Mouse (Mus musculus) embryonic fibroblast, embryonic 13.5 days (primary cell): ENCODE data around the gene Dlk2. TPM values are rescaled to one million over a fixed set of nuclear protein-coding genes. Genes with fewer than 3 reads are reported as not detected.
A peak's percentile ranks its signal among the peaks of the same experiment; 100 is the strongest.

Source experiments
- H3K27ac ChIP-seq: 2 replicates; pipeline ENCODE4 v1.5.1; 2012; ENCODE audit warnings: low read length, control low read depth, inconsistent platforms; ENCODE audit not compliant: insufficient read depth
- H3K4me1 ChIP-seq: 2 replicates; pipeline ENCODE4 v1.6.1; 2011; ENCODE audit warnings: low read length; ENCODE audit not compliant: control insufficient read depth, insufficient read depth
- H3K4me3 ChIP-seq: 2 replicates; pipeline ENCODE4 v1.5.1; 2011; ENCODE audit warnings: mild to moderate bottlenecking, control low read depth, low read length; ENCODE audit not compliant: insufficient read depth
- CTCF ChIP-seq: IDR thresholded peaks from 2 replicates; pipeline ENCODE4 v1.5.1; 2011; ENCODE audit warnings: mild to moderate bottlenecking, control low read depth, low read length, moderate library complexity, borderline replicate concordance; ENCODE audit not compliant: insufficient read depth
- POLR2A ChIP-seq: IDR thresholded peaks from 2 replicates; pipeline ENCODE4 v1.6.1; 2011; ENCODE audit warnings: low read depth, mild to moderate bottlenecking, control low read depth, low read length, moderate library complexity
- polyA plus RNA-seq: library from polyadenylated mRNA; stranded (reverse); fragments of >200 nt; gene quantifications from 2 replicates; pipeline ENCODE4 v1.2.4, GENCODE M21; 2011; ENCODE audit warnings: low read depth; ENCODE audit not compliant: missing spikeins, insufficient read length

Dlk2 gene
- polyA plus RNA-seq, 1 experiment: 2.6 TPM

DNA sequence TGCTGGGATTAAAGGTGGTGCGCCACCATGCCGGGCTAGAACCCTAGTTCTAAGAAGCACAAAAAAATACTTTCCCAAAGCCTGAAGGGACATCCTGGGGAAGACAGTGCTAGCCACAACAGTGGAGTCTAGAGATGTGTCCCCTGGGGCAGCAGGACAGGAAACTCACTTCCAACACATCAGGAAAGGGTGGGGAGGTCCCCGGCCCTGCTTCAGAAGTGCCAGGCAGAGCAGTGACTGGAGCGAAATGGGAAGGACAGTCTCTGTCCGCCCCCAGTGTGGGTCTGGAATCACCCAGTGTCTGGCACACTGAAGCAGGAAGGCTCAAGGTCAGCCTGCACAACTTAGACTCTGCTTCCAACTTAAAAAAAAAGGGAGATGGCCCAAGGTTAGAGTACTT lies 24.5 kb upstream of the Dlk2 start:
- Histone ChIP-seq H3K4me3 (no peak overlapping the region), H3K4me1 (peaks cover 55% of the 10 kb centered on the region), H3K27ac (peak overlapping the region; percentile 93)
- no peak for TF ChIP-seq CTCF
- TF ChIP-seq POLR2A: no peak

DNA sequence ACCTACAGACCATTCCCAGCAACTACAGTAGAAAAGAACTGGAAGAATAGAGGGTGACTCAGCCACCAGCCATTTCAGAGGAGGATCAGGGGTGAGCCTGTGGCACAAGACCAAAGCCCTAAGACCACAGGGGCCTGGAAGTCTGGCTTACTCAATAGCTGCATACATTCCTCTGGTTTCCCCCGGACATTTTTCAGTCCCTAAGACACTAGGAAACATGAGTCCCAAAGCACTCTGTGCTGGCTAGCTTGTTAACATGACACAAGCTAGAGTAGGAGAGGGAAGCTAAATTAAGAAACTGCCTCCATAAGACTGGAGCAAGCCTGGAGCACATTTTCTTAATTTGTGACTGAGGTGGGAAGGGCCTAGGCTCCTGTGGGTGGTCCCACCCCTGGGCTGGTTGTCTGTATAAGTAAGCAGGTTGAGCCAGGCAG lies 23.4 kb upstream of the Dlk2 start:
- peaks cover 60% of the 10 kb centered on the region for H3K4me1 ChIP-seq
- TF ChIP-seq POLR2A: no peak
- no peak for TF ChIP-seq CTCF

DNA sequence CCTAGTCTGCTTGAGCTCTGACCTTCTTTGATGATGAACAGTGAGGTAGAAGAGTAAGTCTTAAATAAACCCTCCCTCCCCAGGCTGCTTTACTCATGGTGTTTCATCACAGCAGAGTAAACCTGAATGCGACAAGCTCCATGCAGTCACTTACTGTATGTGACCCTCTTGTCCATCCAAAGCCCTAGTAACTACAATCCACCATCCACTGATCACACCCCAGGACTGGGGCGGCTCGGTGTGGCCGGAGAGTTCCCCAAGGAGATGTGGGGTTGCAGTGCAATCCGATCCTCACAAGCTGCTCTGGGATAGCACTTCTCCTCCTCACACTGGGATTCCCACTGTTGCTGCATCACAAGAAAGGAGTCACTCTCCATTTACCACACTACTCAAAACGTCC lies 22.8 kb upstream of the Dlk2 start:
- H3K4me1 ChIP-seq: peaks cover 57% of the 10 kb centered on the region
- no peak overlapping the region for H3K4me3 ChIP-seq
- H3K27ac ChIP-seq: peak overlapping the region; percentile 98
- no peak for TF ChIP-seq POLR2A
- no peak for TF ChIP-seq CTCF

More for the DNA sequence above, 23.4 kb upstream of the Dlk2 start:
- Histone ChIP-seq H3K27ac (peak overlapping the region; percentile 98), H3K4me3 (no peak overlapping the region)

DNA sequence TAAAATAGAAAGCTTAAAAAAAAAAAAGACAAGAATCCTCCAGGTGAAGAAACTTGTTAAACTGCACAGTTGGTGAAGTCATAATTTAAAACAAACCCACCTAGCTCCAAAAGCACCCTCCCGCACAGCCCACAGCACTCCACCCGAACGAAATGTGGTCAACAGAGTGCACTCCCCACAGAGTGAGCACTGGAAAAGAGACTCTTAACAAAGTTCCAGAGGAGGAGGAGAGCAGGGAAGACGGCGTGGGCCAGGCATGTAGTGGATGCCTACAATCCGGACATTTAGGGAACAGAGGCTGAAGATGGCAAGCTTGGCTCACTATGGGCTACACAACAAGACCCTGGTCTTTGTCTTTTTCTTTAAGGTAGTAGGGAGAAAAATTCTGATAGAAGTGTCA lies 22.2 kb upstream of the Dlk2 start:
- no peak for TF ChIP-seq CTCF
- no peak for TF ChIP-seq POLR2A
- Histone ChIP-seq H3K27ac (peak overlapping the region; percentile 98), H3K4me3 (no peak overlapping the region), H3K4me1 (peaks cover 52% of the 10 kb centered on the region)

DNA sequence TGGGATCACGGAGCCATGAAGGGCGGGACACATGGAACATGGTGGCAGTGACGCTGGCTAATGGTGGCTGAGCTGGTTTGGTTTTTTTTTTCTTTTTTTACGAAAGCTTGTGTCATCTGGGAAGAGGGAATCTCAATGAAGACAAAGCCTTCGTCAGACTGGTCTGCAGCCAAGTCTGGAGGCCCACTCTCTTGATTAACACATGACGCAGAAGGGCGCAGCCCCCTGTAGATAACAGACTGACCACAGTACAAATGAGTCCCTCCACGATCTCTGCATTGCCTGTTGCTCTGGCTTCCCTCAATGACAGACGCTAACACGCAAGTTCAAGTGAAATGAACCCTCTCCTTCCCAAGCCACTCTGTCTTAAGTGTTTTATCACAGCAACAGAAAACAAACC lies 21.7 kb upstream of the Dlk2 start:
- peaks cover 47% of the 10 kb centered on the region for H3K4me1 ChIP-seq
- peak overlapping the region; percentile 98 for H3K27ac ChIP-seq
- H3K4me3 ChIP-seq: no peak overlapping the region
- TF ChIP-seq CTCF: no peak
- TF ChIP-seq POLR2A: no peak

DNA sequence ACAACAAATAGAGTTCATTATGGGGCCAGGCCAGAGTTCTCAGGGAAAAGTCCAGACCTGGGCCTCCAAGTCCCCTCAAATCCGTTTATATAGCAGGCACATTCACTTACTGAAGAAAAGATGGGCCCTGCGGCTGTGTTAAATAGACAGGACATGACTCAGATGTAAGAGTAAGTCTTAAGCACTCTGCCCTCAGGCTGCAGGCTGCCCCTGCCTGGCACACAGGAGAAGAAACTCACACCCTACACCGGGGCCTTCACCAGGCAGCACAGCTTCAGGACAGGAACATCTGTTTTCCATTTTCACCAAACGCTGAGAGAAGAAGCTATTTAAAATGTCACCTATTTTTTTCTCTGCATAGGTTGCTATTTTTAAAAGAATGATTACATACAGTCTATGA lies 19.6 kb upstream of the Dlk2 start:
- no peak for TF ChIP-seq CTCF
- TF ChIP-seq POLR2A: no peak; the same call in 1 of the 2 replicates
- Histone ChIP-seq H3K27ac (peak overlapping the region; percentile 98), H3K4me1 (peaks cover 36% of the 10 kb centered on the region), H3K4me3 (no peak overlapping the region)

DNA sequence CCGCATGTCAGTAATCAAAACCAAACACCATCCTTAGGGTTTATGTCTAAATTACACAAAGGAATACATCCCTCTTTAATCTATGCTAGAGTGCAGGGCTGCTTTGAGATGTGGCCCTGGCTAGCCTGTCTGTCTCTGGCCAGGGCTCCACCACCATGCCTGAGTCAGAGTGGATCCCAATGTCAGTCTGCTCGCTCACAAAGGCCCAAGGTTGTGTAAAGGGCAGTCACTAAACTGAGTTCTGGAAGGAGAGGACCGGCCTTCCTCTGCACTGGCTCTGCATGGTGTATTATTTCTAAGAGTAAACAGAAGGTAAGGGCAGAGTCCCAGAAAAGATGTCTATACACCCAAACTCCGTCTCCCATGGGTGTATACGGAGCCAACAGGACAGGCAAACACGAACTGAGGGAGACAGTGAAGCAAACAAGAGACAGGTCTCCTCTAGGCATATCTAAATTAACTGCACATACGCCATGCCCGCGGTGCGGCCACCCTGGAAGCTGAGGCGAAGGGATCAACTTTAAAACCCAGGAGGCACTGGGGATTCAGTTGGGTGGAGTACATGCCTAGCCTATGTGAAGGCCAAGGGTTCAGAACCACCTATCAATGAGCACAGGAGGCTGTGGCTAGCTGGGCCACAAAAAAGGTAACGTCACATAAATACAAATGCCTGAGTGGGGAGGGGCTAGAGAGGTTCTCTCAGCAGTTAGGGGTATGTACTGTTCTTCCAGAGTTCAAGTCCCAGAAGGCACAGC lies 19.0 kb upstream of the Dlk2 start:
- TF ChIP-seq CTCF: no peak
- Histone ChIP-seq H3K4me1 (peaks cover 31% of the 10 kb centered on the region), H3K27ac (peak overlapping the region; percentile 89), H3K4me3 (no peak overlapping the region)

DNA sequence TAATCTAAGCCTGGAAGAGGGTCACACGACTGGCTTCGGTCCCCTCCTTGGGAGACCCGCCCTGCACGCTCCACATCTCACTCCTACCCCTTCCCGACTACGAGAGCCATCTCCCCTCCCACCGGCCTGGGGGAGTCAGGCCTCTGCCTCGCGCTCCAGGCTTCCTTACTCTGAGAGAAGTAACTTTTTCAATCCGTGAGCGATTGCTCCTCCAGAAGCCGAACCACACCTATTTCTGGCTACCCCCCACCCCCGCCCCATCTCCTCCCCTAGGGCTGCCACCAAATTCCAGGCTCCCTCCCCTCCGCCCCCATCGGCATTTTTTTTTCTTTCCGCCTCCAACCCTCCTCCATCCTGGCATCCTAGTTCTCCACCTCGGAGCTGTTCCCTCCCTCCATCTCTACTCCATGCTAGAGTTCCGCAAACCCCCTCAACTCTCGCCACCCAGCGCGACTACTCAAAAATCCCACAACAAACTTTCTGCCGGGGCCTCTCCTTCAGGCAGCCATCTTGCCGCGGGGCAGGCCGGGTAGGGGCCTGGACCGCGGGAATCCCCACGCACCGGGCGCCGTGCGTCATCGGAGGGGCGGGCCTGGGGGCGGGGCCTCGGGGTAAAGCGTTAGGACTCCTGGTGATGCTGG lies 14.6 kb upstream of the Dlk2 start, which contains the start of gene Tjap1:
TSS of gene Tjap1 (minus strand) at position 544 of the 641 bp plus-strand sequence.
- Histone ChIP-seq H3K4me1 (peaks cover 11% of the 10 kb centered on the region), H3K27ac (peak within 1 kb of the TSS; percentile 96), H3K4me3 (peak within 1 kb of the TSS; percentile 85)
- TF ChIP-seq CTCF (no peak), POLR2A (peak; percentile 61)

DNA sequence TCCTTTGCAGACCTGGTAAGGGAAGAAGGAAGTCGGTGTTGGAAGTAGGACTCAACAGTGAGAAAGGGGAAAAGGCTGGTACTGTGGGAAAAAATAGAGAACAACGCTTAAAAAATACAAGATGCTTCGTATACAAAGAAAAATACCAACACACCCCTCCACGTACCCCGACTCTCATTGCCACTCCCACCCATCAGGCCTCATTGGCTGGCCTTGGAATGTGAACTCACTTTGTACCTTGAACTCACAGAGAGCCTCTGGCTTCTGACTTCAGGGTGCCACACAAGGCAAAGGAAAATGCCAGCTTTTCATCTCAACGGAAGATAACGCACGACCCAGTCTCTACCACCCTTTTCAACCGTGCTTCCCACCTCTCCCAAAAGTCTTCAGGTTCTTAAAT lies 14.1 kb upstream of the Dlk2 start:
- Histone ChIP-seq H3K27ac (no peak overlapping the region), H3K4me1 (peaks cover 9% of the 10 kb centered on the region), H3K4me3 (no peak overlapping the region)
- TF ChIP-seq POLR2A (no peak; the same call in 1 of the 2 replicates), CTCF (no peak)

DNA sequence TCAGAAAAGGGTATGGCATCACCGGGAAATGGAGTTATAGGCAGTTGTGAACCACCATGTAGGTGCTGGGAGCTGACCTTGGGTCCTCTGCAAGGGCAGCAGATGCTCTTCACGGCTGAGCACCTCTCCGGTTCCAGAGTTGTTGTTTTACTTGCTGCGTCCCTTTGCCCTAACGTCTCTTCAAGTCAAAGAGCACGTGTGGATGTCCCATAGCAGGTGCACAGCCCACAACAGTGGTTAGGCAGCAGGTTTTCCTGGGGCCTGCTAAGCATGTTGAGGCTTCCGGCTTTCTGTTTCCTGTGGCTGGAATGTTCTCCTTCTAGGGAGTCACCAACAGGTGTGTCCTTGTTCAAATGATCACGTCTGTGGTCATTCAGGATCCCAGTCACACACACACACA lies 13.3 kb upstream of the Dlk2 start:
- no peak overlapping the region for H3K27ac ChIP-seq
- no peak overlapping the region for H3K4me3 ChIP-seq
- peaks cover 3% of the 10 kb centered on the region for H3K4me1 ChIP-seq
- TF ChIP-seq CTCF (no peak), POLR2A (no peak)
